Mouse (Mus musculus): ENCODE data around the gene St3gal3.

DNA sequence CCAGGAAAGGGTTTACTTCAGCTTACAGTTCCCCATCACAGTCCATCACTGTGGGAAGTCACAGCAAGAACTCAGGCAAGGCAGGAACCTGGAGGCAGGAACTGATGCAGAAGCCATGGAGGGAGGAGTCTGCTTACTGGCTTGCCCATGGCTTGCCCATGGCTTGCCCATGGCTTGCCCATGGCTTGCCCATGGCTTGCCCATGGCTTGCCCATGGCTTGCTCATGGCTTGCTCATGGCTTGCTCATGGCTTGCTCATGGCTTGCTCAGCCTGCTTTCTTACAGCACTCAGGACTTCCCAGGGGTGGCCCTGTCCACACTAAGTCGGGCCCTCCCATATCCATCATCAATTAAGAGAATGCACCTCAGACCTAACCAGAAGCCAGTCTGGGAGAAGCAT is 58.1 kb downstream of the St3gal3 start:
- no peak for TF ChIP-seq CTCF (IDR thresholded peaks at IDR 0.05; ENCODE audit: control insufficient read depth, insufficient read depth, low read length)
- no peak for TF ChIP-seq POLR2A (IDR thresholded peaks at IDR 0.05; ENCODE audit: borderline replicate concordance, control insufficient read depth, low read depth, low read length)

Data from bone marrow, adult 2 months (tissue).